Mouse (Mus musculus) heart, adult 2 months (tissue): ENCODE measurements around the gene Mfsd12.

ENCODE experiments used
- CTCF ChIP-seq: fragments of 200-600 bp; IDR thresholded peaks from 2 replicates; pipeline ENCODE4 v1.8.1; 2022; ENCODE audit warnings: antibody characterized with exemption, mild to moderate bottlenecking, moderate library complexity
- EP300 ChIP-seq: fragments of 200-500 bp; IDR thresholded peaks from 2 replicates; pipeline ENCODE4 v1.6.1; 2011; ENCODE audit warnings: low read depth, low read length, control low read depth; ENCODE audit not compliant: insufficient read depth

DNA sequence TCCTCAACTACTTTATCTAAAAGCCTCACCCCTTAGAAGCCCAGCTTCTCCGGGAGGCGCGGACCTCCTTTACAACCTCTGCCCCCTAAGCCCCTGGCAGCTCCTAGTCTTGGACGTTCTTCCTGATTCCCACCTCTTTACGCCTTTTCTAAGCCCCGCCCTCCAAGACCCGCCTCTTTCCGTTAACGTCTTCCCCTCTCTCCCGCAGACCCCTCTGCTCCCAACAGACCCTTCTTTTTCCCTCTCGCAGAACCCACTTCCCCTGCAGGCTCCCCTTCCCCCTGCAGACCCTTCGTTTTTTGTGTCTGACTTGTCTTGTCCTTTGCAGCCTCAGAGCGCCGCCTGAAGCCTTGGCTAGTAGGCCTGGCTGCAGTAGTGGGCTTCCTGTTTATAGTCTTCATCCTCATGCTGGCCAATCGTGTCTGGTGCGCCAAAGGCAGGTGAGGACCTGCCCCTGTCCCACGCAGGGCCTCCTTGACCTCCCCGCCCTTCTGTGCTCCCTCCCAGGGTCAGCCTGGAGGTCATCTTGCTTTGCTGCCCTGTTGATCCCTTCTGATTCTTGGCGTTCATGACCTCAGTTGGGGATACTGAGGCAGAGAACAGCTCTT lies 36.3 kb downstream of the Mfsd12 start:
- TF ChIP-seq CTCF, result no peak
- TF ChIP-seq EP300, result no peak
